Mouse (Mus musculus) heart, postnatal 36 days (tissue): ENCODE measurements around the gene Sars. TPM values are rescaled to one million over a fixed set of nuclear protein-coding genes. Genes with fewer than 3 reads are reported as not detected.

Experiments used
- DNase-seq, 2 experiments: peaks; one replicate each; pipeline ENCODE4 v3.0.0; 2021 to 2022
- intact Hi-C: fragments of 180-260 bp; cut with DNase I; formaldehyde crosslinking; loops from one replicate; pipeline ENCODE4 v1.15.1; 2025
- total RNA-seq, 2 experiments: library from RNA; stranded (reverse); gene quantifications; 2 replicates each; pipeline ENCODE4 v1.2.3; 2021

Gene Sars
- total RNA-seq, 2 experiments from 2014 or later = 82.6 to 83.9 TPM

DNA sequence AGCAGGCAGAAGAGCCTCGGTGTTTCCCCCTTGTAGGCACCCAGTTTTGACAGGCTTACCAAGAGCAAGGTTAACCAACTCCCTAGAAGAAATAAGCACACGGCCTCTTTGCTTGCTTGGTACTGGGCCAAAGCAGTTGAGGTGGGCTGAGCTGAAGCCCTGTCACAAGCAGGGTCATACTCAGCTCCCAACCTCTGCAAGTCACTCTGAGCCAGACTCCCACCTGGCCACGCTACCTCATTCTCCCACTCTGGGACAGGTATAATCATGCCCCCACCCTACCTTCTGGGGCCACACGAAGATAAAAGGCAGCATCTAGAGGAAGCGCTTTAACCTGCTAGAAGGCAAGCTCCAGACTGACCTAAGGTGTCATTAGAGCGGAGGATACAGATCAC is 19.4 kb downstream of the Sars start:
- intact Hi-C loops = no loop called here
- no peak for DNase-seq

DNA sequence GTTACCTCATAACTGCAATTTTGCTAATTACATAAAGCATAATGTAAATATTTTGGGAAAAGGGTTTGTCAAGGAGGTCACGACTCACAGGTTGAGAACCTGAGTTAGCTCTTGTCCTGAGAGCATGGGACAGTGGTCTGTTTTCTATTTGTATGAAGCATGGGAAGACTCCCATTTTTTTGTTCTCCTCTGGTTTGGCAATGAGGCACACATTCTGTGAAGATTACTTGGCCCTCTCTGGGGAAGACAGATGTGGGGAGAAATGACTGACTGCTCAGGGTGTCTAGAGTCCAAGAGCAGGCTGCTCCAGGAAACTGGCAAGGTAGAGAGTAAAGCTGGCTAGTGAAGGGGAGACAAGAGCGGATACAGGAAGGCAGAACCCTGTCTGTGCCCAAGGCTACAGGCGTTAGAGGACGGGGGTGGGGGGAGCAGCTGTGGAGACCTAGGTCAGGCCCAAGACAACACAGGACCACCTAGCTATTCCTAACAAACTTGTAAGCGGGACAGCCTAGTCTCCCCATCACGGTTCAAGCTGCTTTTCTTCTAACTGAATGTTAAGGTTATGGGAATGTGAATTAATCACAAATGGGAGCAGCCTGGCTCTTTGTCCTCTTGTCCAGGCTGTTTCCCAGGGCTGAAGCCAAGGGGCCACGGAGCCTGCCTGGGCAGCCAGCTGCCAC is 19.9 kb downstream of the Sars start:
- intact Hi-C loops = no loop called here
- no peak for DNase-seq

DNA sequence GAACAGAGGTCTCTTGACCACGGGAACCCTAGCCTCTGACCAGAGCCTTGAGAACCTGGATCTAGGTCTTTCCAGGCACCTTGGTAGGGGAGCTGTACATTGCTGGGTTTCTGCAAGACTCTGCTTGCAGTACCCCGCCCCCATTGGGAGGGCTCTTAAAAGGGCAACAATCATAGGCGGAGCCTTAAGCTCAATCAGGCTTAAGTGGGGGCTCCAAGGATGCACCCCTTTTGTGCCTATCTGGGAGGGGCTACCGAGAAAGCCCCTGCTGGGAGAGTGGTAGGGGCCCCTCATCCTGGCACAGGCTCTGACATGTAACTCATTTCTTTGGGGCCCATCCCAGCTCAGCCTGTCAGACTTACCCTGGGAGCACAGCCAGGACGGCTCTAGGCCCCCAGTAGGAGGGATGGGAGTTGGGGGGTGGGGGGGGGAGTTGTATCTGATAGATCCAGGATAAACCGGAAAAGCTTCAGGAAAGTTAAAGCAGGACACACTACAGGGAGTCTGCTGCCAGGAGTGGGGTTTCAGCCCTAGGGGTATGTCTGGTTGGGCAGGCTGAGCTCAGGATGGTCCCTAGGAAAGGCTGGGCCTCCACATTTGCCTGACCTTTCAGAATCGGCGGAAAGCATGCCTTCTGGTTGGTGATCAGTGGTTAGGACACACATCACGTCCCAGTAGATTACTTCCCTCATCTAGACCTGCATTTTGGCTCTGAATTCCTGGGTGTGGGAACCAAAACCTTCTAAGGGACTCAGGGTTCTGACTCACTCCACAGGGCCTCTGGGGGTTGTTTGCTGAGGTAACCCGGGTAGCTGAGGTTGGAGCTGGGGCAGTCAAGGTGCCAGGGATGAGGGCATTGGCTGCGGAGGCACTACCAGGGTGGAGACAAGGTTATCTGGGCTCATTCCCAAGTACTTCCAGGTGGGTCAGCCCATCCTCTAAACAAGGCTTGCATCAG is 20.9 kb downstream of the Sars start:
- DNase-seq = peak; percentile 15 to 27

DNA sequence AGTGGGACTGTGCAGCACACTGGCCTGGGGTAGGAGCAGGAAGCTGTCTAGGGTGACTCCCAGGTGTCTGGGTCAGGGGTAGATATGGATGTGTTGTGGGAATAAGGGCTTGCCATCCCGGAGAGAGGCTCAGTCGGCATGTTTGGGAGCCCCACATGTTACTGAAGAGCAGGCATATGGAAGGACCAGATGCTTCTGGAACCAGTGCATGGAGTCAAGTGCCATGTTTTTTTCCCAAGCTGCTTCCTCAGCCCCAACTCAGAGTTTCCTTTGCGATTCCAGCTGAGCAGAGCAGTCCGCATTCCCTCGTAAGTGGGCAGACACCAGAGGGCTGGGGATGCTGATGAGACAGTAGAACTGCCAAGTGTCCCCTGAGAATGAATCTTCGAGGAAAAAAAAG is 22.0 kb downstream of the Sars start:
- intact Hi-C loops = no loop called here
- no peak for DNase-seq

More for the DNA sequence above, 20.9 kb downstream of the Sars start:
- intact Hi-C loops = no loop called here

GRCm38 (mm10) chr3:108415831-108416223 is 29.2 kb downstream of the Sars start:
- peak; percentile 67 to 70 for DNase-seq
- intact Hi-C loops = loop anchor here (10.0 kb wide), 1 partner anchor 239 kb away; the partner anchor contains the start of gene Clcc1

GRCm38 (mm10) chr3:108414857-108415830 is 29.9 kb downstream of the Sars start, which contains the start of gene Celsr2:
Celsr2 (minus strand) TSS chr3:108415552.
- peak in 1 of 2 experiments; percentile 24 for DNase-seq
- intact Hi-C loops = loop anchor here (5.0 to 10.0 kb wide), 2 partner anchors 42 to 240 kb away; partner anchors contain the start of gene Clcc1

DNA sequence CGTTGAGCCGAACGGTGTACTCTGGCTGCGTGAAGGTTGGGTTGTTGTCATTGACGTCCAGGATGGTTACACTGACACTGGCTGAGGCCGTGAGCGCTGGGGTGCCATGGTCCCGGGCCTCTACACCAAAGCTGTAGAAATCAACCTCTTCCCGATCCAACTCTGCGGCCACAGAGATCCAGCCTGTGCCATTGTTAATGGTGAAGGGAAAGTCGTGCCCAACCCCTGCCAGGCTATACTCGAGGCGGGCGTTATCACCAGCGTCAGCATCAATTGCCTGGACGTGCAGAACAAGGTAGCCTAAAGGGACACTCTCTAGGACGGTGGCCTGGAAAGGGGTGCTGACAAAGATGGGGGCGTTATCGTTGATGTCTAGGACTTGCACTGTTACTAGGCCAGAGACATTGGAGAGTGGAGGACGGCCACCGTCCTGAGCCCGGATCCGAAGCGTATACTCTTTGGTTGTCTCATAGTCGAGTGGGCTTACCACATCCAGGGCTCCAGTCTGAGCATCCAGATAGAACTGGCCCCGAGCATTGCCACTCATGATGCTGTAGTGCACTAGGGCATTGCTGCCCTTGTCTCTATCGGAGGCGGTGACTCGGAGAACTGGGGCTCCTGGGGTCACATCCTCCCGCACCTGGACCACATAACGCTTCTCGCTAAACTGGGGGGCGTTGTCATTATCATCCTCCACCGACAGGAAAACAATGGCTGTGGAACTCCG is 31.2 kb downstream of the Sars start:
- intact Hi-C loops = loop anchor here (5.0 to 10.0 kb wide), 2 partner anchors 44 to 241 kb away; partner anchors contain the start of gene Clcc1
- DNase-seq = no peak

DNA sequence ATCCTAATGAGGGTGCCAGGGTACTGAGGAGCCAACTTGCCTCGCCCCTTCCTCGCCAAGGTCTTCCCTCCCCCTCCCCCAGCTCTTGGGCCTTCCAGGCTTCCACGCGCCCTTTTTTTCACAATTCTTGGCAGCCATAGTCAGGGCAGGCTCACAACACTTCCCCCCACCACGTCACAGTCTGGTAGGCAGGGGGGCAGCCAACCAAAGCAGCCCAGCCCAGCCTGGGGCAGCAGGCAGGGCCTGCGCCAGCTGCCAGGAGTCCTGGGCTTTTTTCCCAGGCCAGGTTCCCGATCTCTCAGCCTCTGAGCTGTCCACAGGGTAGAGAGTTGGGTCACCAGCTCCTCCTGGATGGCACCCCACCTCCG is 33.3 kb downstream of the Sars start:
- DNase-seq = peak in 1 of 2 experiments; percentile 25
- intact Hi-C loops = loop anchor here (5.0 to 10.0 kb wide), 2 partner anchors 46 to 243 kb away; partner anchors contain the start of gene Clcc1

- intact Hi-C loops = loop anchor here (5.0 to 10.0 kb wide), 2 partner anchors 46 to 244 kb away; partner anchors contain the start of gene Clcc1
Observed at GRCm38 (mm10) chr3:108411026-108411753, 33.8 kb downstream of the Sars start.

GRCm38 (mm10) chr3:108410359-108410714 is 34.7 kb downstream of the Sars start:
- DNase-seq = no peak
- intact Hi-C loops = loop anchor here (5.0 to 10.0 kb wide), 2 partner anchors 47 to 244 kb away; partner anchors contain the start of gene Clcc1

More at GRCm38 (mm10) chr3:108411026-108411753, 33.8 kb downstream of the Sars start:
- DNase-seq = no peak

GRCm38 (mm10) chr3:108409656-108410358 is 35.2 kb downstream of the Sars start:
- DNase-seq = no peak
- intact Hi-C loops = loop anchor here (5.0 to 10.0 kb wide), 2 partner anchors 47 to 245 kb away; partner anchors contain the start of gene Clcc1

DNA sequence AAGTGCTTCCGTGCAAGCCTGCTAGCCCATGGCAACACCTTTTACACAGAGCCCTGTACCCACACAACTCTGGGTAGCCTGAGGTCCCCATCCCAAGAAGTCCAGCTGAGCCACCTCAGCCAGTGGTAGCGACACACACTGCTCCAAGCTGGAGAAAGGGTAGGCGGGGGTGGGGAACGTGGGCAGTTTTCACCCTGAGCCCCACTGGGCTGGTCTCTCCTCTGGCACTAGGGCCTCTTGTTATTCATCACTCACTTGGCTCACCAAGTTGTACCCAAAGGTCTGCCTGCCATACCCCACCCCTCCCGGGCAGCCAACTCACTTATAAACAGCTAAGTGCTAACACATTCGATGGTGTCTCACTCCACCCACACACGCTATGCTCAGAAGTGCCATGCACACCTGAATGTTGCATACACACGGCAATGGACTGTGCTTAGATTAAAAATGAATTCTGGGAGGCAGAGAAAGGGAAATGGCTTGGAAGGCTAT is 36.4 kb downstream of the Sars start:
- DNase-seq = no peak
- intact Hi-C loops = no loop called here

- no peak for DNase-seq
- intact Hi-C loops = no loop called here
Observed at GRCm38 (mm10) chr3:108406306-108406885, 38.6 kb downstream of the Sars start.

DNA sequence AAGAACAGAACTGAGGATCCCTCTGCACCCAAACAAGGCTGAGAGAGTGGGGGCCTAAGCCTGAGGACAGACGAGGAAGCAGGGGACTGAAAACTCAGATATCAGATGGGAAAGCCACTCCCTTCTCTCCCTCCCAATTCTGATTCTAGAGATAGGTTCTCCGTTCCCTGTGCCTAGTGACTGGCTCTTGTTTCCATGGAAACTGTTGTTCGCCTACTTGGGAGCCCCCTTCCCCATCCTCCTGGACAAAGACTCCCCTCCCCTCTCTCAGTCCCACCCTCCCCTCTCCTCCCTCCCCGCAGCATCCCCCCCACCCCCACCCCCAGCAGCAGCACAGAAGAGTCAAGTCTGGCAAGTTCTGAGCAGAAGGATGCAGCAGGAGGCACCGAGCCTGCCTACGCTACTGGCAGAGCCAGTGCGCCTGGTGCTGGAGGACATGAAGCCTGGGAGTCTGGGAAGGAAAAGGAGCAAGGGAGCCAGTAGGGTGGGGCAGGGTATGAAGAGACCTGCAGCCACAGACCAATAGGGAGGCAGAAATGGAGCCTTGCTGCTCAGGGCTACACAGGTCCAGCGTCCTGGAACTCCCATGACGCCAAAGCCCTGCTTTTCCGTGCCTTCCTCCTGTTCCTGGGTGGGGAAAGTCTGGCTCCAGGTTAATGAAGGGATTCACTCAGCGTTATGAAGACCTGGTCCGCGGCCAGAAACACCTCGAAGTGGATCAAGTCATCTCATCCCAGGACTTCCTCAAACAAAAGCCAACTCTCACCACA is 39.3 kb downstream of the Sars start:
- intact Hi-C loops = no loop called here
- DNase-seq = no peak

GRCm38 (mm10) chr3:108402528-108402920 is 42.5 kb downstream of the Sars start:
- DNase-seq = no peak
- intact Hi-C loops = loop anchor here (5.0 kb wide), 1 partner anchor 370 kb away; no protein-coding TSS in a partner anchor
